Mouse (Mus musculus): ENCODE results near the gene Spint1. TPM values are rescaled to one million over a fixed set of nuclear protein-coding genes. Genes with fewer than 3 reads are reported as not detected.

The Spint1 gene
- polyA plus RNA-seq, 2 experiments: 0.11 to 0.13 TPM

GRCm38 (mm10) chr2:119294411-119294810 is 57.2 kb downstream of the Spint1 start:
- H3K9me3 ChIP-seq (ENCODE audit: control insufficient read depth, low read length): no peaks in the 10 kb centered on the region
- H3K4me3 ChIP-seq (ENCODE audit: insufficient read depth in 1 of 2, low read depth in 2 of 2, low read length in 2 of 2): no peak overlapping the region
- H3K9ac ChIP-seq (replicated peaks): no peak overlapping the region
- DNase-seq (ENCODE audit: low read depth in 3 of 3, low spot score in 3 of 3): no peak
- TF ChIP-seq EP300 (IDR thresholded peaks at IDR 0.05; ENCODE audit: low read depth): no peak
- TF ChIP-seq CTCF (IDR thresholded peaks at IDR 0.05; ENCODE audit: low read depth): no peak
- WGBS (ENCODE audit: insufficient replicate concordance): 89% methylated on average over 18 of the region's 18 CpGs
- no peak overlapping the region for H3K4me2 ChIP-seq (ENCODE audit: low read depth)
- H3K36me3 ChIP-seq (replicated peaks; ENCODE audit: control insufficient read depth, insufficient read depth, low read depth): peaks cover 20% of the 10 kb centered on the region
- peaks cover 2 to 6% of the 10 kb centered on the region in 2 experiments; a peak in 3 of 4 replicates for H3K4me1 ChIP-seq (replicated peaks; ENCODE audit: control insufficient read depth in 2 of 2, insufficient read depth in 2 of 2, low read length in 1 of 2)
- no peak overlapping the region for H3K27ac ChIP-seq
- no peaks in the 10 kb centered on the region for H3K27me3 ChIP-seq (ENCODE audit: control insufficient read depth, insufficient read depth, low read length)
- no peak for ATAC-seq (ENCODE audit: insufficient read depth)

- Histone ChIP-seq H3K4me2 (ENCODE audit: low read depth) (no peak overlapping the region), H3K9ac (replicated peaks) (no peak overlapping the region), H3K36me3 (replicated peaks; ENCODE audit: control insufficient read depth, insufficient read depth, low read depth) (peaks cover 20% of the 10 kb centered on the region), H3K4me3 (ENCODE audit: insufficient read depth in 1 of 2, low read depth in 2 of 2, low read length in 2 of 2) (no peak overlapping the region), H3K9me3 (ENCODE audit: control insufficient read depth, low read length) (no peaks in the 10 kb centered on the region), H3K27ac (no peak overlapping the region), H3K27me3 (ENCODE audit: control insufficient read depth, insufficient read depth, low read length) (no peaks in the 10 kb centered on the region), H3K4me1 (replicated peaks; ENCODE audit: control insufficient read depth in 2 of 2, insufficient read depth in 2 of 2, low read length in 1 of 2) (peaks cover 17 to 20% of the 10 kb centered on the region in 2 experiments)
- 83% methylated on average over 12 of the region's 12 CpGs for WGBS (ENCODE audit: insufficient replicate concordance)
- ATAC-seq (ENCODE audit: insufficient read depth): no peak
- no peak for DNase-seq (ENCODE audit: low read depth in 3 of 3, low spot score in 3 of 3)
- TF ChIP-seq EP300 (IDR thresholded peaks at IDR 0.05; ENCODE audit: low read depth): no peak
- TF ChIP-seq CTCF (IDR thresholded peaks at IDR 0.05; ENCODE audit: low read depth): no peak
Observed at GRCm38 (mm10) chr2:119296756-119297155, 59.6 kb downstream of the Spint1 start.

- H3K27ac ChIP-seq: no peak overlapping the region
- TF ChIP-seq EP300 (IDR thresholded peaks at IDR 0.05; ENCODE audit: low read depth) (no peak), CTCF (IDR thresholded peaks at IDR 0.05; ENCODE audit: low read depth) (no peak)
- H3K4me1 ChIP-seq (replicated peaks; ENCODE audit: control insufficient read depth in 2 of 2, insufficient read depth in 2 of 2, low read length in 1 of 2): peaks cover 17 to 22% of the 10 kb centered on the region in 2 experiments
- no peaks in the 10 kb centered on the region for H3K27me3 ChIP-seq (ENCODE audit: control insufficient read depth, insufficient read depth, low read length)
- no peaks in the 10 kb centered on the region for H3K9me3 ChIP-seq (ENCODE audit: control insufficient read depth, low read length)
- ATAC-seq (ENCODE audit: insufficient read depth): no peak
- H3K9ac ChIP-seq (replicated peaks): no peak overlapping the region
- no peak overlapping the region for H3K4me3 ChIP-seq (ENCODE audit: insufficient read depth in 1 of 2, low read depth in 2 of 2, low read length in 2 of 2)
- WGBS (ENCODE audit: insufficient replicate concordance): 84% methylated on average over 19 of the region's 19 CpGs
- no peak overlapping the region for H3K4me2 ChIP-seq (ENCODE audit: low read depth)
- DNase-seq (ENCODE audit: low read depth in 3 of 3, low spot score in 3 of 3): no peak
- peaks cover 20% of the 10 kb centered on the region for H3K36me3 ChIP-seq (replicated peaks; ENCODE audit: control insufficient read depth, insufficient read depth, low read depth)
Observed at GRCm38 (mm10) chr2:119297506-119297905, 60.3 kb downstream of the Spint1 start.

GRCm38 (mm10) chr2:119298330-119298729 is 61.2 kb downstream of the Spint1 start:
- Histone ChIP-seq H3K4me2 (ENCODE audit: low read depth) (no peak overlapping the region), H3K4me3 (ENCODE audit: insufficient read depth in 1 of 2, low read depth in 2 of 2, low read length in 2 of 2) (no peak overlapping the region), H3K36me3 (replicated peaks; ENCODE audit: control insufficient read depth, insufficient read depth, low read depth) (peaks cover 17% of the 10 kb centered on the region), H3K27me3 (ENCODE audit: control insufficient read depth, insufficient read depth, low read length) (no peaks in the 10 kb centered on the region), H3K27ac (no peak overlapping the region), H3K9ac (replicated peaks) (no peak overlapping the region), H3K9me3 (ENCODE audit: control insufficient read depth, low read length) (no peaks in the 10 kb centered on the region), H3K4me1 (replicated peaks; ENCODE audit: control insufficient read depth in 2 of 2, insufficient read depth in 2 of 2, low read length in 1 of 2) (peaks cover 17 to 29% of the 10 kb centered on the region in 2 experiments)
- WGBS (ENCODE audit: insufficient replicate concordance): 36% methylated on average over 5 of the region's 5 CpGs
- peak in 1 of 3 experiments; percentile 55 for DNase-seq (ENCODE audit: low read depth in 3 of 3, low spot score in 3 of 3)
- TF ChIP-seq EP300 (IDR thresholded peaks at IDR 0.05; ENCODE audit: low read depth): no peak
- TF ChIP-seq CTCF (IDR thresholded peaks at IDR 0.05; ENCODE audit: low read depth): peak; percentile 82
- no peak for ATAC-seq (ENCODE audit: insufficient read depth)

GRCm38 (mm10) chr2:119298839-119299238 is 61.7 kb downstream of the Spint1 start:
- Histone ChIP-seq H3K4me3 (ENCODE audit: insufficient read depth in 1 of 2, low read depth in 2 of 2, low read length in 2 of 2) (no peak overlapping the region), H3K4me2 (ENCODE audit: low read depth) (no peak overlapping the region), H3K9ac (replicated peaks) (no peak overlapping the region), H3K9me3 (ENCODE audit: control insufficient read depth, low read length) (no peaks in the 10 kb centered on the region), H3K4me1 (replicated peaks; ENCODE audit: control insufficient read depth in 2 of 2, insufficient read depth in 2 of 2, low read length in 1 of 2) (peaks cover 17 to 32% of the 10 kb centered on the region in 2 experiments), H3K36me3 (replicated peaks; ENCODE audit: control insufficient read depth, insufficient read depth, low read depth) (peaks cover 13% of the 10 kb centered on the region; the same call in 1 of the 2 replicates), H3K27ac (no peak overlapping the region), H3K27me3 (ENCODE audit: control insufficient read depth, insufficient read depth, low read length) (no peaks in the 10 kb centered on the region)
- ATAC-seq (ENCODE audit: insufficient read depth) (no peak), DNase-seq (ENCODE audit: low read depth in 3 of 3, low spot score in 3 of 3) (no peak)
- TF ChIP-seq CTCF (IDR thresholded peaks at IDR 0.05; ENCODE audit: low read depth) (no peak), EP300 (IDR thresholded peaks at IDR 0.05; ENCODE audit: low read depth) (no peak)
- 75% methylated on average over 2 of the region's 2 CpGs for WGBS (ENCODE audit: insufficient replicate concordance)

Other genes starting within 250 kb of the Spint1 start
- gene Ccdc32, start 208.0 kb upstream of the Spint1 start, polyA plus RNA-seq (2012; rRNA removed): 5.4 and 6.9 TPM in 2 replicates
- 12.6 and 12.9 TPM in 2 replicates for gene Ccdc32, start 208.0 kb upstream of the Spint1 start, polyA plus RNA-seq (2014; fragmentation: Nextera tagmentation; extraction: Ambion mirVana)
- 3.6 and 4.0 TPM in 2 replicates for gene Rpusd2, start 202.6 kb upstream of the Spint1 start, polyA plus RNA-seq (2012; rRNA removed)
- gene Rpusd2, start 202.6 kb upstream of the Spint1 start, polyA plus RNA-seq (2014; fragmentation: Nextera tagmentation; extraction: Ambion mirVana): 2.3 and 3.0 TPM in 2 replicates
- gene Knl1, start 190.2 kb upstream of the Spint1 start, polyA plus RNA-seq (2012; rRNA removed): 3.4 and 6.2 TPM in 2 replicates
- gene Knl1, start 190.2 kb upstream of the Spint1 start, polyA plus RNA-seq (2014; fragmentation: Nextera tagmentation; extraction: Ambion mirVana): 45.5 and 49.7 TPM in 2 replicates
- gene Rad51, start 124.6 kb upstream of the Spint1 start, polyA plus RNA-seq (2012; rRNA removed): 20.4 and 28.7 TPM in 2 replicates
- 33.9 and 35.7 TPM in 2 replicates for gene Rad51, start 124.6 kb upstream of the Spint1 start, polyA plus RNA-seq (2014; fragmentation: Nextera tagmentation; extraction: Ambion mirVana)
- 15.0 and 22.8 TPM in 2 replicates for gene Rmdn3, start 80.3 kb upstream of the Spint1 start, polyA plus RNA-seq (2012; rRNA removed)
- 42.2 and 47.6 TPM in 2 replicates for gene Rmdn3, start 80.3 kb upstream of the Spint1 start, polyA plus RNA-seq (2014; fragmentation: Nextera tagmentation; extraction: Ambion mirVana)
- 35.4 and 59.7 TPM in 2 replicates for gene Gchfr, start 69.6 kb upstream of the Spint1 start, polyA plus RNA-seq (2012; rRNA removed)
- 75.9 and 80.3 TPM in 2 replicates for gene Gchfr, start 69.6 kb upstream of the Spint1 start, polyA plus RNA-seq (2014; fragmentation: Nextera tagmentation; extraction: Ambion mirVana)
- gene Gm14137, start 62.9 kb upstream of the Spint1 start, polyA plus RNA-seq (2012; rRNA removed): not detected in 2 replicates
- 0.05 TPM in 1 of 2 replicates, not detected in the other for gene Gm14137, start 62.9 kb upstream of the Spint1 start, polyA plus RNA-seq (2014; fragmentation: Nextera tagmentation; extraction: Ambion mirVana)
- gene Zfyve19, start 28.7 kb upstream of the Spint1 start, polyA plus RNA-seq (2012; rRNA removed): 19.4 and 20.5 TPM in 2 replicates
- 16.4 and 18.2 TPM in 2 replicates for gene Zfyve19, start 28.7 kb upstream of the Spint1 start, polyA plus RNA-seq (2014; fragmentation: Nextera tagmentation; extraction: Ambion mirVana)
- gene Dnajc17, start 28.6 kb upstream of the Spint1 start, polyA plus RNA-seq (2012; rRNA removed): 4.6 and 9.5 TPM in 2 replicates
- 5.4 and 6.9 TPM in 2 replicates for gene Dnajc17, start 28.6 kb upstream of the Spint1 start, polyA plus RNA-seq (2014; fragmentation: Nextera tagmentation; extraction: Ambion mirVana)
- not detected in 2 replicates for gene Ppp1r14d, start 7.5 kb upstream of the Spint1 start, polyA plus RNA-seq (2012; rRNA removed)
- gene Ppp1r14d, start 7.5 kb upstream of the Spint1 start, polyA plus RNA-seq (2014; fragmentation: Nextera tagmentation; extraction: Ambion mirVana): not detected in 2 replicates
- gene Rhov, start 33.9 kb downstream of the Spint1 start, polyA plus RNA-seq (2012; rRNA removed): 0.02 TPM in 1 of 2 replicates, not detected in the other
- not detected in 2 replicates for gene Rhov, start 33.9 kb downstream of the Spint1 start, polyA plus RNA-seq (2014; fragmentation: Nextera tagmentation; extraction: Ambion mirVana)
- 3.2 and 3.4 TPM in 2 replicates for gene Vps18, start 51.4 kb downstream of the Spint1 start, polyA plus RNA-seq (2012; rRNA removed)
- gene Vps18, start 51.4 kb downstream of the Spint1 start, polyA plus RNA-seq (2014; fragmentation: Nextera tagmentation; extraction: Ambion mirVana): 3.2 and 3.5 TPM in 2 replicates
- 1.3 and 1.4 TPM in 2 replicates for gene Dll4, start 88.4 kb downstream of the Spint1 start, polyA plus RNA-seq (2012; rRNA removed)
- 0.83 and 0.86 TPM in 2 replicates for gene Dll4, start 88.4 kb downstream of the Spint1 start, polyA plus RNA-seq (2014; fragmentation: Nextera tagmentation; extraction: Ambion mirVana)
- gene Chac1, start 113.9 kb downstream of the Spint1 start, polyA plus RNA-seq (2012; rRNA removed): 0.56 and 1.2 TPM in 2 replicates
- gene Chac1, start 113.9 kb downstream of the Spint1 start, polyA plus RNA-seq (2014; fragmentation: Nextera tagmentation; extraction: Ambion mirVana): 0.29 and 1.7 TPM in 2 replicates
- gene Ino80, start 240.3 kb downstream of the Spint1 start, polyA plus RNA-seq (2012; rRNA removed): 3.3 and 4.4 TPM in 2 replicates
- gene Ino80, start 240.3 kb downstream of the Spint1 start, polyA plus RNA-seq (2014; fragmentation: Nextera tagmentation; extraction: Ambion mirVana): 1.8 and 2.0 TPM in 2 replicates